Mouse (Mus musculus) midbrain, postnatal 0 days (tissue): Measurements from ENCODE around the gene Cars2. TPM values are rescaled to one million over a fixed set of nuclear protein-coding genes. Genes with fewer than 3 reads are reported as not detected.
"Not testable (repeated sequence)": the region's sequence is repeated elsewhere in the genome, so short reads cannot be mapped to it uniquely, and the experiment has no call there.

ENCODE experiments used
- ATAC-seq: fragments of 200-750 bp; cut with Nextera tagmentation; 2 replicates; pipeline ENCODE4 v1.8.0; 2017; ENCODE audit warnings: moderate number of reproducible peaks, mild to moderate bottlenecking, moderate TSS enrichment, moderate library complexity; ENCODE audit not compliant: low FRiP score
- DNase-seq: peaks from one replicate; pipeline ENCODE4 v3.0.0-alpha.2; 2015; ENCODE audit warnings: low spot score
- H3K27ac ChIP-seq: fragments of 300-500 bp; sonication (generic); 2 replicates; pipeline ENCODE4 v1.5.1; 2014; ENCODE audit warnings: low read depth, mild to moderate bottlenecking, low read length, mixed read lengths
- H3K27me3 ChIP-seq: fragments of 300-500 bp; sonication (generic); 2 replicates; pipeline ENCODE4 v1.6.1; 2014; ENCODE audit warnings: low read length, control low read depth, mixed read lengths; ENCODE audit not compliant: insufficient read depth
- H3K36me3 ChIP-seq: fragments of 300-500 bp; sonication (generic); 2 replicates; pipeline ENCODE4 v1.6.1; 2014; ENCODE audit warnings: low read length, control low read depth, mixed read lengths; ENCODE audit not compliant: insufficient read depth
- H3K4me1 ChIP-seq: fragments of 300-500 bp; sonication (generic); 2 replicates; pipeline ENCODE4 v1.6.1; 2014; ENCODE audit warnings: mild to moderate bottlenecking, control low read depth, antibody characterized with exemption, low read length, mixed read lengths; ENCODE audit not compliant: insufficient read depth
- H3K4me2 ChIP-seq: fragments of 300-500 bp; sonication (generic); 2 replicates; pipeline ENCODE4 v1.6.1; 2014; ENCODE audit warnings: low read depth, mild to moderate bottlenecking, low read length, mixed read lengths; ENCODE audit not compliant: poor library complexity, severe bottlenecking
- H3K4me3 ChIP-seq: fragments of 300-500 bp; sonication (generic); 2 replicates; pipeline ENCODE4 v1.5.1; 2014; ENCODE audit warnings: low read depth, mild to moderate bottlenecking, low read length, moderate library complexity
- H3K9ac ChIP-seq: fragments of 300-500 bp; sonication (generic); replicated peaks from 2 replicates; pipeline ENCODE4 v1.6.1; 2014; ENCODE audit warnings: mild to moderate bottlenecking, low read length, moderate library complexity, mixed read lengths; ENCODE audit not compliant: poor library complexity, severe bottlenecking
- H3K9me3 ChIP-seq: fragments of 300-500 bp; sonication (generic); 2 replicates; pipeline ENCODE4 v1.6.1; 2016; ENCODE audit warnings: low read length, control low read depth
- CTCF ChIP-seq: IDR thresholded peaks from 2 replicates; pipeline ENCODE4 v1.5.1; 2016; ENCODE audit warnings: antibody characterized with exemption, mild to moderate bottlenecking
- WGBS: fragments of 180-500 bp; shearing (Covaris S2); extraction: QIAGEN DNeasy Blood & Tissue Kit; methylation state at CpG from one replicate; pipeline ENCODE4 v1.1.7; 2014; 5-methylcytosine and 5-hydroxymethylcytosine counted together
- polyA plus RNA-seq: library from polyadenylated mRNA; unstranded; fragments of >200 nt; fragmentation: Nextera tagmentation; extraction: Ambion mirVana; gene quantifications from 2 replicates; pipeline ENCODE4 v1.2.1, GENCODE M21; 2015
- total RNA-seq: library from RNA; depleted of rRNA; stranded (reverse); fragments of >200 nt; gene quantifications from 2 replicates; pipeline ENCODE4 v1.2.3, GENCODE M21; 2014

The Cars2 gene
- total and polyA plus RNA-seq, 2 experiments from 2014 or later: 19.5 to 35.5 TPM

DNA sequence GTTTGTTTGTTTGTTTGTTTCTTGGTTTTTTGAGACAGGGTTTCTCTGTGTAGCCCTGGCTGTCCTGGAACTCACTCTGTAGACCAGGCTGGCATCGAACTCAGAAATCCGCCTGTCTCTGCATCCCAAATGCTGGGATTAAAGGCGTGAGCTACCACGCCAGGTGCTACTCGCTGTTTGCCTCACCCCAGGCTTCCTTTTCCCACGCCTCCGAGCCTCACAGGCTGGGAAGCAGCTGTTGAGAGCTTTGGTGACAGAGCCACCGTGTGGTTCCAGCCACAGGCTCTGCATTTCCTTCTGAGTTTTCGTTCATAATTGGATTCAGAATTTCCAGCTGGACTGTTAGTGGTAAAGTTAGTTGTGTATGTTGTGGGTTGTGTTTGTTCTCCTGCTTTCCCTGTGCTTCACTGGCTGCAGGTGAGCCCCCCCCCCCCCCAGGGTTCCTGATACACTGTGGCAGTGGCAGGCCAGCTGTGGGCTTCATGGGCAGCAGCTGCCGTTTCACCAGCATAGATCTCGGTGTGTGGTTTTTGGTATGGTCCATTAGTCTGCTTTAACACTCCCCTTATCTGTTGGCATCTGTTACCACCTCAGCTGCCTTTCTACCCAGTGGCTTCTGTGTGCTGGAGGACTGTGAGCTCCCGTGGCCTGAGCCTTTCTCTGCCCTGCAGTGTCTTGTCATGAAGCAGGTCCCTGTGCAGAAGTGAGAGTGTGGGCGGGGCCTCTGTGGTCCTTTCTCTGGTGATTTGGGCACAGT lies 46.9 kb downstream of the Cars2 start:
- 89% methylated on average over 13 of the region's 13 CpGs for WGBS
- ATAC-seq (no peak), DNase-seq (no peak)
- Histone ChIP-seq H3K9me3 (no peaks in the 10 kb centered on the region), H3K4me3 (no peak overlapping the region), H3K9ac (no peak overlapping the region), H3K36me3 (peaks cover 45% of the 10 kb centered on the region), H3K4me1 (no peaks in the 10 kb centered on the region), H3K27me3 (no peaks in the 10 kb centered on the region), H3K27ac (no peak overlapping the region), H3K4me2 (no peak overlapping the region)
- no peak for TF ChIP-seq CTCF

DNA sequence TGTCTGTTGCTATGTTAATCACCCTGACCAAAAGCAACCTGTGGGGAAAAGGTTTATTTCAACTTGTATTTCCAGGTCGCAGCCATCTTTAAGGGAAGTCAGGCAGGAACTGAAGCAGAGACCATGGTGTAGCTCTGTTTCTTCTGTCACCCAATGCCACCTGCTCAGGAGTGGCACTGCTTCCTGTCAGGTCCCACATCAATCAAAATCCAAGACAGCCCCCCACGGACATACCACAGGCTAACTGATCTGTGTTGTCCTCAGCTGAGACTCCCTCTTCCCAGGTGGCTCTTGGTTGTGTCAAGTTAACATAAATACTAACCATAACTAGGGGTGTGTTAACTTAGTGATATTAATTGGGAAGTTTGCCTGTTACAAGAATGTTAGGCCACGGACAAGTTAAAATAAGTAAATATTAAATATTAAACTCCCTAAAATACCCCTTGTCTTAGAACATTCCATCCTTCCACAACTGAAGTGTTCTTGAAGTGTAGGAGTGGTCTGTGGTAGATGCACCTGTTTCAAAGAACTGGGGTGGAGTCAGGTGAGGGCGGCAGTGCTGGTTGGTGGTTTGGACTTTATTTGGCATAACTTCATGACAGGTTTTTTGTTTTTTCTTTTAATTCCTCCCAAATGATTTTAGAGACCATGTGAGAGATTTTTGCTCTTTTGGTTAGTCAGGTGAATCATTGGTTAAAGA lies 51.6 kb downstream of the Cars2 start:
- Histone ChIP-seq H3K27ac (no peak overlapping the region), H3K4me1 (peaks cover 6% of the 10 kb centered on the region), H3K9me3 (no peaks in the 10 kb centered on the region), H3K36me3 (peaks cover 5% of the 10 kb centered on the region), H3K27me3 (no peaks in the 10 kb centered on the region), H3K9ac (no peak overlapping the region), H3K4me2 (no peak overlapping the region), H3K4me3 (no peak overlapping the region)
- ATAC-seq (no peak), DNase-seq (no peak)
- no peak for TF ChIP-seq CTCF
- 89% methylated on average over 4 of the region's 4 CpGs for whole genome bisulfite sequencing

DNA sequence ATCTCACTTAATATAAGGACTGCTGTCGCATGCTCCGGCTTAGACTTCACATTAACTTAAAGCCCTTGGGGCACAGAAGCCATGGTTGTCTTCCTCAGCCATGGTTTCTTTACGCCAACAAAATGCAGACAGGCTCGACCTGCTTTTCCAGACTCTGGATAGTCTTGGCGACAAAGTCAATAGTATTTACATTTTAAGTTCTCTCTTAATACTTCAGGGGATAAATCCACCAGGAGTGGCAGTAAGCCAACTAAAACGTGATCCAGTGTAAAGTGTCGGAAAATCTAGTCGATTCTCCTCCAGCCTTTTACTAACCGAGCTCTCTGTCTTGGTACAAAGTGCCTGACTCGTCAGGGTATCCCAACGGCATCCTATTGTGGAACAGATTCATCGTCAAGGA lies 52.3 kb downstream of the Cars2 start:
- no peak for ATAC-seq
- WGBS: 79% methylated on average over 12 of the region's 12 CpGs
- Histone ChIP-seq H3K36me3 (no peaks in the 10 kb centered on the region), H3K27me3 (no peaks in the 10 kb centered on the region), H3K9ac (peak overlapping the region; percentile 76; the same call in 1 of the 2 replicates), H3K4me1 (peaks cover 6% of the 10 kb centered on the region), H3K27ac (no peak overlapping the region), H3K4me2 (peak overlapping the region; percentile 48), H3K9me3 (no peaks in the 10 kb centered on the region), H3K4me3 (peak overlapping the region; percentile 86)
- DNase-seq: no peak
- TF ChIP-seq CTCF: no peak

DNA sequence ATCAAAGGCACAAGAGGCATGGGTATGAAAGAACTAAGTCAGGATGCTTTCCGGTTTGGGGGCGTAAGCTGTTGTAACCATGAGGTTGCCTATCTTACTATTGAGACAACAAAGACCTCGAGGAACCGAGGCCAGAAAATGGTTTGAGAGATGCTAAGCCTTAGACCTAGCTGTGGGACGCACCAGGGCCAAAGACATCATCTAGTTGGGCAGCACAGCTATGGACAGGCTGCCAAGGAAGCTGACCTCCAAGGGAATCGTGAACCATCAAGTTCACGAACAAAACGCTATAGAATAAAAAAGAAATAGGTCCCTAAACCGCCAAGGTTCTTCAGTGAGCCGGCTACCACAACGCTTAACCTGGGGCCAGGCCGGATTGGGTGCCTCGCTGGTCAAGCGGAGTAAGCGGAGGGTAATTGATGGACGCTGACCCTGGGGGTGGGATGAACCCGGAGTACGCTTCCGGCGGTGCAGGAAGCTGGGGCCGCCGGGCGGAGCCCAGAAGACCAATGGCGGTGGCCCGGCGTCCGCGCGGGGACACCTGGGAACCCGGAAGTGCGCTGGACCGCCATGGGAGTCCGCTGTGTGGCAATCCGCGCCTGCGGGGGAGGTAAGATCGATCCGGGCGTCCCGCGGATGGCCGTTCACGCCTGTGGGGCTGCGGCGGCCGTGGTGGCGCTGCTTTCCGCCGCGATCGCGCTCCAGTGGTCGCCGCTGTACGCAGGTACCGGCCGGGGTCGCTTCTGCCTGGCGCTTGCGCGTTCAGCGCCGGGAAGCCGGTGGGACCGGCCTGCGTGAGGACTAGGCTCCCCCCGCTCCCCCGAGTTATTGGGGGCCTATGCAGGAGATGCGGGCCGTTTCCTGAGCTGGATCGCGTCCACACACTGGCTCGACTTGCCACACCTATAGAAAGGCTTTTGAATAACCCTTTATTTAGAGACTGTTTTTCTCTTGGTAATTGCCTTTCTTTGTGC lies 53.3 kb downstream of the Cars2 start, which contains the start of gene Naxd:
TSS of gene Naxd (plus strand) at position 490 of the 974 bp plus-strand sequence.
- H3K4me2 ChIP-seq: peak within 1 kb of the TSS; percentile 48
- 4% methylated on average over 72 of the region's 73 CpGs for WGBS
- H3K27ac ChIP-seq: peak within 1 kb of the TSS; percentile 86
- H3K9ac ChIP-seq: peak within 1 kb of the TSS; percentile 76
- ATAC-seq: peak; percentile 95
- peak; percentile 96 for DNase-seq
- H3K9me3 ChIP-seq: no peaks in the 10 kb centered on the region
- no peak for TF ChIP-seq CTCF
- H3K27me3 ChIP-seq: no peaks in the 10 kb centered on the region
- H3K4me1 ChIP-seq: peaks cover 6% of the 10 kb centered on the region
- H3K4me3 ChIP-seq: peak within 1 kb of the TSS; percentile 86
- no peaks in the 10 kb centered on the region for H3K36me3 ChIP-seq

DNA sequence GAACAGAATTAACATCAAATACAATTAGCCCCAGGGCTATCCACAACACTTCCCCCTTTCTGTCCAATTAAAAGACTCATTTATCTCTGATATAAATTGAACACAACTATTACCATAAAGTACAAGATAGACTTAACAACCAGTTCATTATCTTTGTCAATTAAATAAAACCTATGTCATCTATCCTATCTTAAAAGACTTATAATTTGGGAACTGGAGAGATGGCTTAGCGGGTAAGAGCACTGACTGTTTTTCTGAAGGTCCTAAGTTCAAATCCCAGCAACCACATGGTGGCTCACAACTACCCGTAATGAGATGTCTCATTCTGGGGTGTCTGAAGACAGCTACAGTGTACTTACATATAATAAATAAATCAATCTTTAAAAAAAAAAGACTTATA lies 58.2 kb downstream of the Cars2 start:
- H3K4me1 ChIP-seq, H3K27me3 ChIP-seq, H3K9me3 ChIP-seq, DNase-seq, H3K9ac ChIP-seq, H3K27ac ChIP-seq, ATAC-seq, H3K4me2 ChIP-seq, H3K4me3 ChIP-seq, H3K36me3 ChIP-seq: not testable (repeated sequence)
- WGBS: 90% methylated on average over 2 of the region's 2 CpGs
